Mouse (Mus musculus): ENCODE measurements around the gene Rdh19.

GRCm38 (mm10) chr10:127864931-127865330, 15.2 kb downstream of the Rdh19 start:
- no peak for TF ChIP-seq TAL1 (IDR thresholded peaks at IDR 0.05; ENCODE audit: low read length)
- no peak for TF ChIP-seq GATA1 (IDR thresholded peaks at IDR 0.05; ENCODE audit: low read length)

Data from erythroblast, embryonic 14.5 days (primary cell).